Mouse (Mus musculus) cerebellum, adult (tissue): ENCODE results near the gene Lifr.

Experiments used
- ATAC-seq: cut with Nextera tagmentation; 2 replicates; pipeline ENCODE4 v1.9.2; 2017; ENCODE audit warnings: mild to moderate bottlenecking, moderate library complexity, mixed read lengths; ENCODE audit not compliant: insufficient number of reproducible peaks, low FRiP score, low TSS enrichment

Lifr gene

DNA sequence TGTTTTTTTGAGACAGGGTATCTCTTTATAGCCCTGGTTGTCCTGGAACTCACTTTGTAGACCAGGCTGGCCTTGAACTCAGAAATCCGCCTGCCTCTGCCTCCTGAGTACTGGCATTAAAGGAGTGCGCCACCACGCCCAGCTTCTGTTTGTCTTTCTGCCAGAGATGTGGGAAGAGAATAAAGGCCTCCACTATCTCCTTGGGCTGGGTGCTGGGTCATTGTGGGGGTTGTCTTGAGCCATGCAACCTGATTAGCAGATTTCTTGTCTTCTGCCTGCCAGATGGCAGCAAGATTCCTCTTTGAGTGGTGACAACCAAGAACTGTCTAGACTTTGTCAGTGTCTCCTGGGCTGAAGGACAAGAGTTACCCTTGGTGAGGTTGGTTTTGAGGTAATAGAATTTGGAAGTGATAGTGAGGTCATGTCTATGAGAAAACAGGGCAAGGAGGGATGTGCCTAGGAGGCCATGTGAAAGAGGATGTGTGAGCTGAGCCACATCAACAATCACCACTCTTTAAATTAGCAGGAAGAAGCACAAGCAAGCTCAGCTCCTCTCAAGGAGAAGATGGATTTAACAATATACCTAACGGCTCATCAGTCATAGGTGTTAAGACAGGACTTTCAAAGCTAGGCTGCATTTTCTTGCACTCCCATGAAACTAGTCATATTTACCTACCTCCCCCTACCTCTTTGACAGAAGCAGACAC lies 10.6 kb upstream of the Lifr start:
- ATAC-seq = no peak

DNA sequence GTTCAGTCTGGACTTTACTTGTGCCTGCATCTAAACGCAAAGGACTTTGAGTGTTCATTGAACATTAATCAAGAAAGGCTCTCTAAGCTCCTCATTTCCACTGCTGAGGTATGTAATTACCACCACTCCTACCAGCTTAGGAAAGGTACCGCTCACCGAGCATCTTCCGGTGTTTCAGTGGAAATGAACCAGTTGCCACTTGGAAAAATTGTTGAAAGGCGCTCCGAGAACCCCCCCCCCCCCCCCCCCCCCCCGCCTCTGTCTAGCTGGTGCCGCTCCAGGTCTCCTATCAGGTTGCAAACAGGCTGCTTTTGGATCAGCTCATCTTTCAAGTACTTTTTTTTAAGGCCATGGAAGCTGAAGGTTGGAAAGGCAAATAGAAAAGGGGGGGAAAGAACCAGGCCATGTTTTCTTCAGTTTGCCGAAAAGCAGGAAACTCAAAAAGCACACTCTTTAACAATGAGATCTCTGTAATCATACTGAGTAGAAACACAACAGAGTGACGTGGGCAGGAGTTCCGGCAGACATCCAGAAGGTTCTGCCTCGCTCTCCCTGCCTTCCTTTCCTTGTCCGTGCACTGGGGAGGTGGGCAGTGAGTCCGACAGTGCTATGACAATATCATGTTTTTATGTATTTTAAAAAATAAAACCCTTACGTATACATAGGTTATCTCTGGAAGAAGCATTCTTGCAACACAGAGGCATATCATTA lies 9.3 kb upstream of the Lifr start:
- no peak for ATAC-seq

DNA sequence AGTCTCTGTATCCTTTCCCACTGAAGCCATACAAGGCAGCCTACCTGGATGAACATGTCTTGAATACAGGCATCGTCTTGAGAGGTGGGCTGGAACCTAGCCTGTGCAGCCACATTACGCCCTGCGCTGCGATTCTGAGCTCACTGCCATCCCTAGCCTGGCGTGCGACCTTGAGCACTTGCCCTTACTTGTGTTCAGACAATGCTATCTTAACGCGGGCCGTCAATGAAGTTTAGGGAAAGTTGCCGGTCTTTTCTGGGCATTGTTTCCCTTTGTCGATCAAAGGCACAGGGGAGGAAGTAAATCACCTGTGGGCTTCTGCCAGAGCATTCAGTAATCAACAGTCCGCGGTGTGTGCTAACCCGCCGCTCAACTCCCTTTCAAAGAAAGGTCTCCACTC lies 8.6 kb upstream of the Lifr start:
- no peak for ATAC-seq

DNA sequence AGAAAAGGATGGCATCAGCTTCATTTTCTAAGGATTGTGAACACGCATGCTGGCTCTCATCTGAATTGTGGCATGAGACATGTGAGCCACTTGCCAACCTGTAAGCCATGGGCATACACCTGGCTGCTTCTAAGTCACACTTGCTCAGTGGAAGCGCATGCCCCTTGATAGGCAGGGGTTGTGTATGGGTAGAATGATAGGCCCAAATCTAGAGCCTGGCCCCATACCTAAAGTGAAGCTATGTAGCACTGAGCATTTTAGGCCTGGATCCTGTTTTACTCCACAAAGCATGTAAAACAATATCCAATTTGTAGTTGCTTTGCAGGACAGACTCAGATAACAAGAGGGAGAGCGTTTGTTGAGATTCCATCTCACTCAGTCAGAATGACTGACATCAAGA lies 7.5 kb upstream of the Lifr start:
- ATAC-seq = no peak

DNA sequence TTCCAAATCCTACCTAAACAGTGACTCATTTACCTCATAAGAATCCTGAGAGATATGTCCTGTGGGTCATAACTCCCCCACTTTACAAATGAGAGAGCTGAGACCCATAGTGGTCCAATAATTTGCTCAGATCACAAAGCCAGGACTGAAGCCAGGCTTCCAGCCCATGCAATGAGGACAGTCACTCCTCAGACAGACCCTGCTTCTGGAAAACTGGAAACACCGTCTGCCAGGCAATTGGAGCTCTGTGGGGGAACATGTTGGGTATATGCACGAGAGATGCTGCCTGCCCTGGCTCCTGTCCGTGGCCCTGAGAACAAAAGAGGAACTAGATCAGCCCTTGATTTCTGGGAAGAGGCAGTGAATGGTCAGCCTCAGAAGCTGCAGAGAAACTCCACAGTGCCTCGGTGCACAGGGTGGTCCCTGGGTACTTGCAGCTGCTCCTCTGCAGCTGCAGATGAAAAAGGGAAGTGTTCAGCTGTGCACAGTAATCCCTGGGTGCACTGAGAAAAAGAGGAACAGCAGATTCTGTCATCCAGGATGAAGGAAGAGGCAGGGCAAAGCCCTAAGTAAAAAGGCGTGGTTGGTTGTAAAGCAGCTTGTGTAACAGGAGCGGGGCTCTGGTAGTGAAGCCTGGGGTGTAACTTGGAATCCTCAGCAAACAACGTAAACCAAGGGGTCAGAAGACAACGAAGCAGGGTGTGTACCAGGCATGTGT lies 5.5 kb upstream of the Lifr start:
- ATAC-seq = no peak

DNA sequence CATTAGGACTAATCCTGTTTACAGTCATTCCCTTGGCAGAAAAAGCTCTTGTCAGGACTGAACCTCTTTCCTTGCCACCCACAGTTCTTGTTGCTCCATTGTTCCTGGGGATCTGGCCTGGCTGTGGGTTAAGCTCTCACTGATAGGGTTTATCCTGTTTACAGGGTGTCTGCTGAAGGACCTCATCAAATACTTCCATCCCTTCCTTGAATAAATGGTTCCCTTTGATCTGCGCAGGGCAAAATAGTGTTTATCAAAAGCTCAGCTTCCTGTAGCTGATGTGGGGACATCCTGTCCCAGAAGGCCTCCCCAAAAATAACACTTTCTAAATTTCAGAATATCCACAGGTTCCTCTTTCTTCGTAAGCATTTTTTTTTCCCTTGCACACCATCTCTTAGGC lies 1.7 kb upstream of the Lifr start:
- ATAC-seq = no peak

DNA sequence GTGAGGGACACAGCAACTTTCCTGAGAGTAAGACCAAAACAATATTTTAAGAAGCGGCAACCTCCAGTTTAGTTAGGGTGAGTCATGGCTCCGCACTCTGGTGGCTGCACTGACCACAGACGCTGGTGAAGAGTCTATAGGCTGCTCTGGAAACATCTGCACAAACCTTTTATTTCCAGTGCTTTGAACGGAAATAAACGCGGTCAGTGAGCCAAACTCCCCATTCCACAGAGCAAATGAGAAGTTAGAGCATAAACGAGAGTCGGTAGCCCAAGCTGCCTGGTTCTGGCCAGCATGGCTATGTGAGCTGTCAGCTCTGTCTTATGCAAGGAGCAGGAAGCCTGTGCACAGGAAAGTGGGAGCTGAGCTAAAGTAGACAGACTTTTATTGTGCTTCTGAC lies 1.9 kb downstream of the Lifr start:
- ATAC-seq = no peak

DNA sequence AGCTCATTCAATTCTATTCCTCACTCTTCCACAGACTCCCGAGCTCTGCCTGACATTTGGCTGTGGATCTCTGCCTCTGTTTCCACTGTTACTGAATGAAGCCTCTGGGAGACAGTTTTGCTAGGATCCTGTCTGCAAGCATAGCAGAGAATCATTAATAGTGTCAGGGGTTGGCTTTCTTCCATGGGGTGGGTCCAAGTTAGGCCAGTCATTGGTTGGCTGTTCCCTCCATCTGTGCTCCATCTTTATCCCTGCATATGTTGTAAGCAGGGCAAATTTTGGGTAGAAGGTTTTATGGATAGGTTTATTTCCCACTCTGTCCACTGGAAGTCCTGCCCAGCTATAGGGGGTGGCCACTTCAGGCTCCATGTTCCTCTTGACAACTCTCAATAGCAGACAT lies 9.0 kb downstream of the Lifr start:
- no peak for ATAC-seq

DNA sequence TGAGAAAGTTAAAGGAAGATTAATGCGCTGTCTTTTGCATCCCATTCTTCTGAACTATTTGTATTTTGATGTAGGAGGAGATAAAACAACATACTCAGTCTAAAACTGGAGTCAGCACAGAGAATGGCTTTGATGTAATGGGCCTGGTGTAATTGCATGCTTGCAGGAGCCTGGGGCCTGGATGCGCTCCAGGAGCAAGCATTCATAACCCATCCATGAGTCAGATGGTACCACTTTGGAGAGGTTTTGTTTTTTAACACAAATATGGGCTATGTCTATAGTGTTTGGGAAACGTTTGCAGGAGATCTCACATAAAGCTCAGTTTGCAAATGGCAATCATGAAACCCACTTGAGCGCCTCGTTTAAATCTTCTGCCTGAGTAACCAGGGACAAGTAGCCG lies 9.8 kb downstream of the Lifr start:
- no peak for ATAC-seq

DNA sequence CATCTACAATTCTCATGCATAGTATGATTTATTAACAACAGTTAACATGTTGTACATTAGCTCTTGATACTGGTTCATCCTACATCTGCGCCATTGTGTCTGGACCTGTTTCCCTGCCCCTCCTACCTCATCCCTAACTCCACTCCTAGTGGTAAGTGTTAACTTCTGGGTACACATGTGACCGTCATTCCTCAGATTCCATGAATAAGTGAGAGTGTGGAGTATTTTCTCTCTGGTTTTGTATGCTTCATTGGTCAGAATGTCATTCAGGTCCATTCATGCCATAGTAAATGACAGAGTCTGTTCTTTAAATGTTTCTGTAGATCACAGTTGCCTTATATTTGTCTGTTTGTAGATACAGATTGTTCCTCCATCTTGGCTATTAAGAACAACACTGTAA lies 12.6 kb downstream of the Lifr start:
- no peak for ATAC-seq

DNA sequence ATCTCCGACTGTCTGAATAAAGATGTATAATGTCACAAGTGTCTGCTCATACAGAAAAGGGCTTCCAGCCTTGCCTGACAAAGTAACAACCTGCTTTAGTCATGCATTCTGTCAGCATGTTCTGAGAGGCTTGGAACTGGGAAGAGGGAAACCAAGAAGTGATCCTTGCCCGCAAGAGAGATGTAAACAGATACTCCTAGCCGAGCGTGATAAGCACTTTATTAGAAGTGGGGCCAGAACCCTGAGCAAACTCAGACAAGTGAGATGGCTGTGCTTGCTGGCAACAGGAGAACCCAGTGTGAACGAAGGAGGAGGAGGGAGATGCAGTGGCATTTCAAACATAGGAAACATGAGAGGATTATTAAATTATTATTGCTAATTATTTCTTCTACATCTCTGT lies 14.8 kb downstream of the Lifr start:
- no peak for ATAC-seq

DNA sequence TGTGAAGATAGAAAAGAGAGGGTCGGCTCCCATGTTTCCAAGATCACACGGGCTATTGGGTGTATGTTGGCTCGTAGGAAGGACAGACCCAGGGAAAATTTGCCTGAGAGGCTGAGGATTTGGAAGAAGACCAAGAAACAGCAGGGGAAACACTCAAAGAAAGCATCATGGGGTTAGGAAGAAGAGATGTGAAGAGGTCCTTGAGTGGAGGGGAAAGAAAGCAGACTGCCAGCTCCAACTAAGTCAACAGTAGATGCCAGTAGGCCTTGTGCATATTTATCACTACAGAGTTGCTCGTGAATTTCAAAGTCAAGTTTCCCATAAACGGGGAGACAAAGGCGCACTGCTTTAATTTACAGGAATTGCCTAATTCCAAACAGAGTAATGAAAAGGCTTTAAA lies 17.7 kb downstream of the Lifr start:
- no peak for ATAC-seq

DNA sequence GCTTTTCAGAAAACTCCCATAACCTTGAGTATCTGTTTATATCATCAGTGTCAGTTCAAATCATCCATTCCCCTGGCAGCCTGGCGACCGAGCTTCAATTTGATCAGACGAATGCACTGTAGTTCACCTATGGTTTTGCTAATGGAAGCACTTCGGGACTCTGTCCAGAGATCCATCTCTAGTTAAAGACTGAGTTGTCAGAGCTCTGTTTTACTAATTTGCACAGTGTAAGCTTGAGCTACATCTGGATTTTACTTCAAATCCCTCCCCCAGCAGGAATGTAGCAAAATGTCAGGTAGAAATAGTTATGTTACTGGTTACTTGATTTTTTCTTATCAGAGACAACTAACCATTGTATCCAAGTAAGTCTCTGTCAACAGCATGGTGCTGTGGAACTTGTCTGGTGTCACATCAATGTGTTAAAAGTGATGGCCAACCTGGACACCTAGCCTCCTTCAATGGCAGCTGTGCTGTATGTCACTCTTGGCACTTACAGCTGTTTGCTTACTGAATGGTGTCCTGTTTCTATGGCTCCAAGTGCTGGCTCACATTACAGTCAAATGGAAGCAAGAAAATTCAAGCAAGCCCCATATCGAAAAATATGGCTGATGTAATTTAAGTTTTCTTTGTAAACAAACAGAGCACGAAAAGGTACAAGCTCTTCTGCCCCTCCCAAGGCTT lies 22.0 kb downstream of the Lifr start:
- ATAC-seq = no peak

DNA sequence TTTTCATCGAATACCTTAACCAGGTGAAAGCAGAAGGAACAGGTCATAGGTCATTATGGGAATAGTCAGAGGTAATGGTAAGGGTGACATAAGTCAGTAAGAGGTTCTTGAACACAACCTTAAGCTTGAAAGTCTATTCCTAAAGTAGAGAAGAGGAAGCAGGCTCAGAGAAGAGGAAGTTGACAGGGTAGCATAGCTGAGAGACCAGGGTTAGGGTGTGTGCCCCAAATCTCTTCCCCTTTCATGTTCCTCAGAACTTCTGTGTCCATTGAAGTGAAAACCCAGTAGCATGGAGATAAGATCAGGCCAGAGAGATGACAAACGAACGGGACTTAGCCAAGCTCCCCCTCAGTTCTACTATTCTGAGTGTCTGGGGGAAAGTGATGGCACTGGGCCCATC lies 23.5 kb downstream of the Lifr start:
- ATAC-seq = no peak

DNA sequence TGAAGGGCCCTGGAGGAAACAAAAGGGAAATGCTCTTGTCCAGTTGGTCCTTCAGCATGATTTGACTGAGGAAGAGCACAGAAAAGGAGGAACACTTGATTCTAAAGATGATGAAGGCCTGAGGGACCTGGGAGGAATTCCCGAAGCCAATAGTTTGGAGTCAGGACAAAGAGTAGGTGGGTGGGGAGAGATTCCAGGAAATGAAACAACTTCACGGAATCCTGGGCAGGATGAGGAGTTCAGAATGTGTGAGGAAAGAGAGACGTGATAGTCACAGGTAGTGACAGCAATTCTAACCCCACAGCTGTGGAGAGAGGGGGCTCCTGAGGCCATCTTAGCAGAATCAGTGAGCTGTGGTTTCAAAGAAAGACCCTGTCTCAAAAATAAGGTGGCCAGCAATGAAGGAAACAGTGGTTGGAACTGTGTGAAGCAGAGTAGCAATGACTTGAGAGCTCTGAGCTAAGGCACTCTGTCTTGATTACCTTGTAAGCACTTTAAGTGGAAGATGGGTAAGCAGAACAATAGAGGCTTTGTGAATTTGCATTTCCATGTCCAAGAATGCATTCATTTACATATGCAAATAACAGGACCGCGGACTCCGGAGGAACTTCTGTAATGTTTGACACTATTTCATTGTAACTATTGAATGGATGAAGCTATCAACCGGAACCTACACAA lies 25.1 kb downstream of the Lifr start:
- ATAC-seq = no peak

DNA sequence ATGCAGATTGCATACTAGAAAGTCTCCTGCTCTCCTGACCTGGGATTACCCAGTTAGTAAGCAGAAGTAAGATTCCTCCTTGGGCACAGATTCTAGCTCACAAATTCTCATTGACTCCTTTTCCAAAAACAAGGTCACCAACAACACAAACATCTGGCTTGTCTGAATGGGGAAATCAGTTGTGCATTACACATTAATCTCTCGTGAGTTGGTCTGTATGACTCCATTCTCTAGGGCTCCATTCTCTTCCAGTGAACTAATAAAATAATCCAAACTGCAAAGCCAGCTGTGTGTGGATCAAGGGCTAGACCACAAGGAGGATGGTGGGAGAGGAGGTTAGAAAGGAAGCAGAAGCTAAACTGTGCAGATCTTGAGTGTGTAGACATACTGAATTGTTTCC lies 25.8 kb downstream of the Lifr start:
- ATAC-seq = no peak

DNA sequence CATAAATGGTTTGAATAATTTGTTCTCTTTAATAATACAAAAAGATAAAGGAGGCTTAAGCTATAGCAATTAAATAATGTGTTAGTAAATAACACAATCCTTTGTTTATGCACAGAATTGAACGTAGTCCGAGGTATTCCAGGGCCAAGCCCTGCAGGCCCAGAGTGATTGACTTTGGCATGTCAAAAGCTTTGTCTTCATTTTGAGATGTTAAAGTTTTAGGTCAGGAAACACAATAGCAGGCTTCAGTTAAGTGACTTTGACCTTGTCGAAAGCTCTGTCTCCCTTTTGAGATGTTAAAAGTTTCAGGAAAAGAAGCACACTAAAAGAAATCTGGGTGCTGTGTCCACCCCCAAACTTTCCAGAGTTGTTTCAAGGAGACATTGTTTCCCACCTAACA lies 26.3 kb downstream of the Lifr start:
- no peak for ATAC-seq

DNA sequence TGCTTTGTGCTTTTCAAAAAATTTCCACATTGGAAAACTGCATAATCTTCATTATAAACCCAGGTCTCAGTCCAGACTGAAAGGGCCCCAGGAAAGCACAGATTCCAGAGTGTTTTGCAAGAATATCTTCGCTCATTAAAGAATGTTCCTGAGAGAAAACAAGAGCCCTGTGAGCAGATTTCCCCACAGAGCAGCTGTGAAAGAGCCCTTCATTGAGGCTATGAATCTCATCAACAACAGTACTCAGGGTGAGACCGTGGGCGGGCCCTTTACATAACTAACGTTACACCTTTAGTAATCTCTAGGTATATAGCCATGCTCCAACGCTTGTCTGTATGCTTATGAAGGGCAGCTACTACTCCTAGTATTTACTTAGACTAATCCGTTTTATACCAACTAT lies 27.5 kb downstream of the Lifr start:
- no peak for ATAC-seq

DNA sequence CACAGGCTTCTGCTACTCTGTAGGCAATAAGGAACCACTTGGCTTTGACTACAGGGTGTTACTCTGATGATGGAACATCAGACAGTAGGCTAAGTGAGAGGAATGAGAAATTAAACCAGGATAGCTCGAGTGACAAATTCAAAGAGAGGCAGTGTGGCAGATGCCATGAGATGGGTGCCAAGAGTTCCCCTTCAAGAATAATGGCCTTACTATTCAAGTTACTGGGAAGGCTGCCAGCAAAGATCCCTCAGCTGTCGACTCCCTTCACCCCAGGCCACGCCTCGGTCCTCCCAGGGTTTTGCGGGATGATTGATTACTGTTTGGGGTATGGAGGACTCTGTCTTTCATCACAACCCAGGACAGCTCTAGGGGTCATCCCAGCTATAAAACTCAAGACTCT lies 28.4 kb downstream of the Lifr start:
- ATAC-seq = peak; percentile 29; the same call in 1 of the 2 replicates

DNA sequence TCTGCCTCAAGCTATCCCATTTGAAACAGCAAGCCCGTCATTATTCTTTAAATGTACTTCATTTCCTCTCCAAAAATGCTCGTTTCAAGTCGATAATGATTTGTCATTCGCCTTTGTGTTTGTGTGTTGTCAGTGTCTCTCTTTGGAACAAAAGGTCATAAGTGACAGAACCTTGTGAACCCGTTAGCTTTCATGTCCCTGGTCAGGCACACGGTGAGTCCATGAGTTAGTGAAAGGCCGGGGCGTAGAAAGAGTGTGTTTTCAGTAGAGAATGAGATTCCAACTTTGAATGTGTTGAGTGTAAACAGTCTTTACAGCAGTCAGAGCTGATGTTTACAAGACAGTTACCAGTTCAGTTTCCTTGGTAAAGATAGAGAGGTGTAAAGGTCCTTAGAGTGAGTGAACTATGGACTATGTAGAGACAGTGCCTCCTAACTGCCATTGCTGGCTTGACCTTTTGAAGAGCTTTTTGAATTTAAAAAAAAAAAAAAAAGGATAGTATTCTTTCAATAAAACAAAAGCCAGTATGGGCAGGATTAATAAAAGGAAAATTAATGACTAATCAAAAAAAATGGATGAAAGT lies 29.6 kb downstream of the Lifr start:
- no peak for ATAC-seq
